Mouse (Mus musculus) embryonic stem cell, embryonic (primary cell): ENCODE results near the gene Gm21627.
"Not testable (repeated sequence)": the region's sequence is repeated elsewhere in the genome, so short reads cannot be mapped to it uniquely, and the experiment has no call there.

ENCODE experiments used
- CTCF ChIA-PET, 4 experiments: fragments of 300-600 bp in 2 of 4; fragments of 350-600 bp in 2 of 4; sonication (Branson Sonifier 250); formaldehyde crosslinking; loops; one replicate each; lab custom pipeline; 2022; ENCODE audit warnings: inconsistent platforms in 2 of 4; lab: Charles Lee
- POLR2A ChIA-PET, 4 experiments: fragments of 300-600 bp in 2 of 4; fragments of 350-600 bp in 2 of 4; sonication (Branson Sonifier 250); formaldehyde crosslinking; loops; one replicate each; lab custom pipeline; 2022; ENCODE audit warnings: antibody characterized with exemption in 4 of 4, inconsistent platforms in 1 of 4; lab: Charles Lee

Gene Gm21627

GRCm38 (mm10) chrY:63228127-63228526, at the start of gene Gm21627:
Gene Gm21627, plus strand, starts transcription at chrY:63228427.
- POLR2A ChIA-PET, CTCF ChIA-PET: not testable (repeated sequence)
